ENCODE assay signal across 8 mouse cellular contexts in genomic region chr5:32138446-32139195, GRCm38 (mm10). TPM values are rescaled to one million over a fixed set of nuclear protein-coding genes. Genes with fewer than 3 reads are reported as not detected.
A peak's percentile ranks its signal among the peaks of the same experiment; 100 is the strongest.
DNase-seq lines count a peak whose midpoint lies in the region; ATAC-seq and TF ChIP-seq lines count a peak whose summit lies in the region.

No protein-coding gene starts in this region.

- TF ChIP-seq POLR2A in MEL (IDR thresholded peaks at IDR 0.05; ENCODE audit: control insufficient read depth in 1 of 2, insufficient read depth in 1 of 2, low read depth in 1 of 2, low read length in 2 of 2, poor library complexity in 1 of 2) = no peak
- no peak for TF ChIP-seq POLR2A in olfactory bulb, adult 2 months (IDR thresholded peaks at IDR 0.05; ENCODE audit: insufficient read depth, low read depth, low read length)

- 0 out of 2 replicates have a peak overlapping the region, but pooled peaks have one; percentile 10 for H3K27ac ChIP-seq in MEL (ENCODE audit: control insufficient read depth, low read depth, low read length)
- H3K27ac ChIP-seq in heart, embryonic 15.5 days = peak overlapping the region; percentile 100
- peak overlapping the region; percentile 76 for H3K27ac ChIP-seq in limb, embryonic 15.5 days
- peak overlapping the region; percentile 20 for H3K27ac ChIP-seq in olfactory bulb, adult 2 months (ENCODE audit: insufficient read depth, low read depth, low read length)

- H3K9ac ChIP-seq in MEL (ENCODE audit: control insufficient read depth, low read depth, low read length, poor library complexity, severe bottlenecking) = peak overlapping the region; percentile 13
- H3K9ac ChIP-seq in heart, embryonic 15.5 days = peak overlapping the region; percentile 93
- peak overlapping the region; percentile 39; the same call in 1 of the 2 replicates for H3K9ac ChIP-seq in limb, embryonic 15.5 days

- peaks cover 0 to 18% of the 10 kb centered on the region in 2 experiments; a peak in 2 of 4 replicates for H3K4me1 ChIP-seq in MEL (ENCODE audit: control insufficient read depth in 1 of 2, insufficient read depth in 2 of 2, low read length in 2 of 2)
- peaks cover 59% of the 10 kb centered on the region for H3K4me1 ChIP-seq in heart, embryonic 15.5 days (replicated peaks)
- H3K4me1 ChIP-seq in limb, embryonic 15.5 days = peaks cover 47% of the 10 kb centered on the region
- peaks cover 25% of the 10 kb centered on the region for H3K4me1 ChIP-seq in olfactory bulb, adult 2 months (ENCODE audit: control insufficient read depth, insufficient read depth, low read length)

- TF ChIP-seq EP300 in MEL (IDR thresholded peaks at IDR 0.05; ENCODE audit: low read depth in 1 of 2, low read length in 2 of 2) = peak; percentile 60 to 74

- DNase-seq in MEL (ENCODE audit: low read depth, low spot score) = peak; percentile 68
- peak; percentile 44 to 57 for DNase-seq in adrenal gland, postnatal 36 days
- DNase-seq in thymus, postnatal 25 days = no peak
- DNase-seq in layer of hippocampus, postnatal 10 days (ENCODE audit: low spot score in 2 of 2) = no peak
- no peak for DNase-seq in left cerebral cortex, adult 8-10 months (ENCODE audit: low spot score in 2 of 2)

- H3K4me2 ChIP-seq in heart, embryonic 15.5 days = peak overlapping the region; percentile 88
- H3K4me2 ChIP-seq in limb, embryonic 15.5 days = peak overlapping the region; percentile 82

- 44% methylated on average over 10 of the region's 10 CpGs for WGBS in heart, embryonic 15.5 days
- WGBS in limb, embryonic 15.5 days = 18% methylated on average over 10 of the region's 10 CpGs
- 29% methylated on average over 10 of the region's 10 CpGs for WGBS in olfactory bulb, adult 2 months

- peaks cover 0 to 23% of the 10 kb centered on the region in 2 experiments; a peak in 2 of 4 replicates for H3K36me3 ChIP-seq in MEL (ENCODE audit: control insufficient read depth in 1 of 2, insufficient read depth in 2 of 2, low read length in 2 of 2)
- H3K36me3 ChIP-seq in heart, embryonic 15.5 days = no peaks in the 10 kb centered on the region
- no peaks in the 10 kb centered on the region for H3K36me3 ChIP-seq in limb, embryonic 15.5 days

- H3K79me2 ChIP-seq in MEL (ENCODE audit: control insufficient read depth, insufficient read depth, low read length, poor library complexity) = peaks cover 17% of the 10 kb centered on the region

- no peak for TF ChIP-seq RAD21 in MEL (IDR thresholded peaks at IDR 0.05; ENCODE audit: low read depth, low read length)

- no peak for ATAC-seq in heart, embryonic 15.5 days (replicated peaks; ENCODE audit: insufficient number of reproducible peaks, insufficient read depth, low FRiP score, low read depth)
- no peak for ATAC-seq in limb, embryonic 15.5 days (ENCODE audit: insufficient number of reproducible peaks, low FRiP score, low TSS enrichment, low read depth)

- H3K9me3 ChIP-seq in MEL (replicated peaks; ENCODE audit: insufficient read depth, low read length) = no peaks in the 10 kb centered on the region
- H3K9me3 ChIP-seq in heart, embryonic 15.5 days (replicated peaks) = no peaks in the 10 kb centered on the region
- H3K9me3 ChIP-seq in limb, embryonic 15.5 days = no peaks in the 10 kb centered on the region

- H3K27me3 ChIP-seq in MEL (ENCODE audit: control insufficient read depth in 1 of 2, insufficient read depth in 2 of 2, low read length in 2 of 2) = no peaks in the 10 kb centered on the region
- no peaks in the 10 kb centered on the region for H3K27me3 ChIP-seq in heart, embryonic 15.5 days
- H3K27me3 ChIP-seq in limb, embryonic 15.5 days = no peaks in the 10 kb centered on the region

- peak overlapping the region in 1 of 2 experiments; percentile 8; a peak in 1 of 4 replicates for H3K4me3 ChIP-seq in MEL (ENCODE audit: control insufficient read depth in 1 of 2, insufficient read depth in 1 of 2, low read depth in 2 of 2, low read length in 2 of 2)
- peak overlapping the region; percentile 91 for H3K4me3 ChIP-seq in heart, embryonic 15.5 days
- peak overlapping the region; percentile 75 for H3K4me3 ChIP-seq in limb, embryonic 15.5 days
- peak overlapping the region; percentile 49 for H3K4me3 ChIP-seq in olfactory bulb, adult 2 months (ENCODE audit: insufficient read depth, low read depth, low read length)

- no peak for TF ChIP-seq CTCF in MEL (IDR thresholded peaks at IDR 0.05 in 2 of 3, conservative IDR thresholded peaks at IDR 0.05 in 1 of 3; ENCODE audit: control insufficient read depth in 1 of 3, insufficient read depth in 1 of 3, low read depth in 2 of 3, low read length in 3 of 3, poor library complexity in 1 of 3, severe bottlenecking in 1 of 3)
- no peak for TF ChIP-seq CTCF in olfactory bulb, adult 2 months (IDR thresholded peaks at IDR 0.05; ENCODE audit: insufficient read depth, low read depth, low read length)

TF ChIP-seq in MEL, 35 proteins besides CTCF, POLR2A, EP300 and RAD21:
- no peak for TF ChIP-seq ZMIZ1 (IDR thresholded peaks at IDR 0.05; ENCODE audit: low read depth, low read length)
- TF ChIP-seq NRF1 (IDR thresholded peaks at IDR 0.05; ENCODE audit: insufficient read depth, low read depth, low read length, poor library complexity, severe bottlenecking) = no peak
- no peak for TF ChIP-seq ZKSCAN1 (IDR thresholded peaks at IDR 0.05; ENCODE audit: low read depth, low read length)
- TF ChIP-seq MAZ (IDR thresholded peaks at IDR 0.05; ENCODE audit: low read depth, low read length) = no peak
- peak; percentile 24; the same call in 1 of the 2 replicates for TF ChIP-seq SMC3 (IDR thresholded peaks at IDR 0.05; ENCODE audit: low read depth, low read length)
- TF ChIP-seq MAX (IDR thresholded peaks at IDR 0.05; ENCODE audit: low read length) = no peak
- peak; percentile 45; the same call in 1 of the 2 replicates for TF ChIP-seq ETS1 (IDR thresholded peaks at IDR 0.05; ENCODE audit: low read depth, low read length)
- TF ChIP-seq TCF12 (IDR thresholded peaks at IDR 0.05; ENCODE audit: low read depth, low read length) = 0 out of 2 replicates have a peak, but pooled peaks have one; percentile 41
- TF ChIP-seq TBP (IDR thresholded peaks at IDR 0.05; ENCODE audit: low read depth, low read length) = peak; percentile 90
- TF ChIP-seq MYB (IDR thresholded peaks at IDR 0.05; ENCODE audit: low read depth, low read length) = no peak; the same call in 1 of the 2 replicates
- no peak for TF ChIP-seq JUND (IDR thresholded peaks at IDR 0.05; ENCODE audit: low read depth, low read length)
- TF ChIP-seq ELF1 (IDR thresholded peaks at IDR 0.05; ENCODE audit: low read depth, low read length) = no peak
- TF ChIP-seq ZC3H11A (IDR thresholded peaks at IDR 0.05; ENCODE audit: low read depth, low read length) = no peak
- no peak for TF ChIP-seq USF2 (IDR thresholded peaks at IDR 0.05; ENCODE audit: borderline replicate concordance in 1 of 2, insufficient read depth in 1 of 2, low read depth in 1 of 2, low read length in 2 of 2)
- TF ChIP-seq MXI1 (IDR thresholded peaks at IDR 0.05; ENCODE audit: low read depth, low read length) = peak; percentile 46; the same call in 1 of the 2 replicates
- TF ChIP-seq RCOR1 (IDR thresholded peaks at IDR 0.05; ENCODE audit: low read depth, low read length) = peak; percentile 92
- TF ChIP-seq GABPA (IDR thresholded peaks at IDR 0.05; ENCODE audit: low read depth, low read length) = no peak
- peak; percentile 65 for TF ChIP-seq GATA1 (IDR thresholded peaks at IDR 0.05; ENCODE audit: low read depth, low read length)
- TF ChIP-seq E2F4 (IDR thresholded peaks at IDR 0.05; ENCODE audit: borderline replicate concordance, low read depth, low read length) = no peak

RNA-seq across cellular contexts. Expression of gene Fosl2, which starts 3.0 kb away (rescaled TPM):
- total RNA-seq in MEL (2012; rRNA removed) = 3.3 and 3.8 TPM in 2 replicates
- 10 to 100 TPM; 12.0 to 22.1 TPM for polyA plus RNA-seq in MEL (2012; ENCODE audit: insufficient read depth in 1 of 2, insufficient read length in 2 of 2, low read depth in 1 of 2, low replicate concordance in 2 of 2, missing spikeins in 1 of 2)
- 100 to 1,000 TPM; 450 to 501 TPM for total RNA-seq in adrenal gland, postnatal 36 days (2021)
- polyA plus RNA-seq in heart, embryonic 15.5 days (2015; fragmentation: Nextera tagmentation; extraction: Ambion mirVana) = 2.5 and 3.1 TPM in 2 replicates
- 9.9 and 10.6 TPM in 2 replicates for polyA plus RNA-seq in limb, embryonic 15.5 days (2015; fragmentation: Nextera tagmentation; extraction: Ambion mirVana)
- not detected in 2 replicates for polyA plus RNA-seq in olfactory bulb, adult 2 months (2012; ENCODE audit: insufficient read depth, insufficient read length, low replicate concordance, missing spikeins)
- total RNA-seq in layer of hippocampus, postnatal 10 days (2021) = 10 to 100 TPM; 51.7 to 54.5 TPM
- 10 to 100 TPM; 25.9 to 30.3 (median 28.4) TPM for total RNA-seq in left cerebral cortex, adult 8-10 months (2022)

Comparison
In these comparisons a context has a peak if more than half of its experiments do, and no peak if none do; other contexts are left out.
1. DNase-seq: peak in MEL (single experiment) and adrenal gland, postnatal 36 days (2 of 2); none in thymus, postnatal 25 days (single experiment), layer of hippocampus, postnatal 10 days (0 of 2) and left cerebral cortex, adult 8-10 months (0 of 2).
2. H3K27ac ChIP-seq: peak in every context shown above with its lines; median percentile 100 in heart, embryonic 15.5 days; 76 in limb, embryonic 15.5 days; 20 in olfactory bulb, adult 2 months; 10 in MEL.
3. H3K9ac ChIP-seq: peak in every context shown above with its lines; median percentile 93 in heart, embryonic 15.5 days; 39 in limb, embryonic 15.5 days; 13 in MEL.
4. RNA of gene Fosl2, which starts 3.0 kb away (total RNA-seq): 450 to 501 TPM in adrenal gland, postnatal 36 days; 51.7 to 54.5 TPM in layer of hippocampus, postnatal 10 days, 25.9 to 30.3 TPM in left cerebral cortex, adult 8-10 months and 3.3 to 3.8 TPM in MEL; every median in the first group is over 4 times any median in the second.